Mouse (Mus musculus): ENCODE data around the gene Tcn2. TPM values are rescaled to one million over a fixed set of nuclear protein-coding genes. Genes with fewer than 3 reads are reported as not detected.

Gene Tcn2
- total and polyA plus RNA-seq, 3 experiments = 1.3 to 8.6 (median 2.5) TPM

DNA sequence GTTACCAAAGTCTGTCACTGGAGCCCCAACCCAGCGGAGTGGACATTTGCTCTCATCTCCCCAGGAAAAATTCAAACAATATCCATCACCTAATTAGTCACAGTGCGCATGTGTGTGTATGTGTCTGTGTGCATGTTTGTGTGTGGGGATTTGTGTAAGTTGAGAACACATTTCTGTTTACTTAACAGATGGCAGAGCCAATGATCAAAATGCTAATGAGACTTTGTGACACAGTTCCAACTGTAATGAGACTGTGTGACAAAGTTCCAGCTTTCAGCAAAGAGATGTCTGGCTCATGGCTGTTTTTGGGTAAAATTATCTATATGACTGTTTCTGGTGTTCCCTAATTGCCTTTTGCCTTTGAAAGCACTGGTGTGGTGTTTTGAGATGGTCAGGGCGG is 4.4 kb upstream of the Tcn2 start:
- Histone ChIP-seq H3K9me3 (replicated peaks; ENCODE audit: low read length) (no peaks in the 10 kb centered on the region), H3K36me3 (replicated peaks in 1 of 2; ENCODE audit: control insufficient read depth in 1 of 2, insufficient read depth in 1 of 2, low read length in 1 of 2) (no peaks in the 10 kb centered on the region), H3K79me2 (replicated peaks; ENCODE audit: control insufficient read depth, extremely low read depth, insufficient read depth, poor library complexity, severe bottlenecking) (no peaks in the 10 kb centered on the region), H3K4me1 (ENCODE audit: control insufficient read depth in 1 of 2, insufficient read depth in 2 of 2) (peaks cover 2 to 6% of the 10 kb centered on the region in 2 experiments; a peak in 2 of 4 replicates), H3K4me3 (replicated peaks in 1 of 3; ENCODE audit: low read depth in 2 of 3, low read length in 2 of 3, poor library complexity in 1 of 3) (no peak overlapping the region), H3K9ac (ENCODE audit: insufficient read depth, low read depth) (no peak overlapping the region), H3K27me3 (replicated peaks) (peaks cover 77% of the 10 kb centered on the region), H3K27ac (ENCODE audit: insufficient read depth, low read depth) (no peak overlapping the region), H3K4me2 (ENCODE audit: insufficient read depth, low read depth, poor library complexity, severe bottlenecking) (no peak overlapping the region)
- dilution Hi-C loops (cut with MboI; ENCODE audit: extremely low pct_ligation_motif_present, extremely low pct_unique_long_range_greater_than_20kb, low sequenced_read_pairs) = no loop called here
- TF ChIP-seq NELFE (IDR thresholded peaks at IDR 0.05; ENCODE audit: low read depth, low read length) = no peak
- TF ChIP-seq MAX (IDR thresholded peaks at IDR 0.05; ENCODE audit: low read length) = no peak
- no peak for TF ChIP-seq MEF2A (IDR thresholded peaks at IDR 0.05; ENCODE audit: borderline replicate concordance, low read depth, low read length)
- TF ChIP-seq GABPA (IDR thresholded peaks at IDR 0.05; ENCODE audit: insufficient replicate concordance, low read depth, low read length) = no peak
- DNase-seq (ENCODE audit: extremely low read depth) = no peak
- in situ Hi-C loops (cut with MboI; ENCODE audit: low pct_ligation_motif_present, low pct_unique_long_range_greater_than_20kb, low sequenced_read_pairs) = no loop called here

DNA sequence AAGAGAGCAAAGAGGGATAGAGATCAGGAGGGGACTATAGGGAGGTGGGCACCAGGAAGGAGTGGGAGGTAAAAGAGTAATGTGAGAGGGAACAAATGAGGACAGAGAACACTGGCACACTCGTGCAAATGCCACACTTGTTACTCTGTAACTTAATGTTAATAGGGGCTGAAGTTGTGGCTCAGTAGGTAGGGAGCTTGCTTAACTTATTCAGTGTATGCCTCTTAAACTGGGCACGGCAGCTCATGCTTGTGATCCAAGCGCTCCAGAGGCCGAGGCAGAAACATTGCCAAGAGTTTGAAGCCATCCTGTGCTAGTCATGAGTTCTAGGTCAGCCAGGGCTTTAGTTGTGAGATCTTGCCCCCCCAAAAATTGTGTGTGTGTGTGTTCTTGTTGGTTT is 3.2 kb upstream of the Tcn2 start:
- Histone ChIP-seq H3K27me3 (replicated peaks) (peaks cover 84% of the 10 kb centered on the region), H3K36me3 (replicated peaks in 1 of 2; ENCODE audit: control insufficient read depth in 1 of 2, insufficient read depth in 1 of 2, low read length in 1 of 2) (no peaks in the 10 kb centered on the region), H3K4me1 (ENCODE audit: control insufficient read depth in 1 of 2, insufficient read depth in 2 of 2) (peaks cover 2 to 7% of the 10 kb centered on the region in 2 experiments; a peak in 2 of 4 replicates), H3K27ac (ENCODE audit: insufficient read depth, low read depth) (no peak overlapping the region), H3K9me3 (replicated peaks; ENCODE audit: low read length) (no peaks in the 10 kb centered on the region), H3K79me2 (replicated peaks; ENCODE audit: control insufficient read depth, extremely low read depth, insufficient read depth, poor library complexity, severe bottlenecking) (no peaks in the 10 kb centered on the region), H3K4me3 (replicated peaks in 1 of 3; ENCODE audit: low read depth in 2 of 3, low read length in 2 of 3, poor library complexity in 1 of 3) (no peak overlapping the region), H3K9ac (ENCODE audit: insufficient read depth, low read depth) (no peak overlapping the region), H3K4me2 (ENCODE audit: insufficient read depth, low read depth, poor library complexity, severe bottlenecking) (no peak overlapping the region)
- no peak for TF ChIP-seq ELF1 (IDR thresholded peaks at IDR 0.05; ENCODE audit: low read depth, low read length)
- no peak for TF ChIP-seq RCOR1 (conservative IDR thresholded peaks at IDR 0.05; ENCODE audit: low read depth, low read length)
- TF ChIP-seq KAT2A (IDR thresholded peaks at IDR 0.05; ENCODE audit: insufficient replicate concordance, low read length) = no peak
- TF ChIP-seq CTCF (conservative IDR thresholded peaks at IDR 0.05 in 1 of 2, IDR thresholded peaks at IDR 0.05 in 1 of 2; ENCODE audit: low read depth in 2 of 2, low read length in 2 of 2) = no peak
- TF ChIP-seq MAZ (IDR thresholded peaks at IDR 0.05; ENCODE audit: low read depth, low read length) = no peak
- TF ChIP-seq MAX (IDR thresholded peaks at IDR 0.05; ENCODE audit: low read length) = no peak
- TF ChIP-seq PAX5 (IDR thresholded peaks at IDR 0.05; ENCODE audit: low read length) = no peak
- no peak for TF ChIP-seq USF1 (IDR thresholded peaks at IDR 0.05; ENCODE audit: low read depth, low read length)
- TF ChIP-seq EP300 (IDR thresholded peaks at IDR 0.05; ENCODE audit: low read length) = no peak
- TF ChIP-seq MEF2A (IDR thresholded peaks at IDR 0.05; ENCODE audit: borderline replicate concordance, low read depth, low read length) = no peak
- dilution Hi-C loops (cut with MboI; ENCODE audit: extremely low pct_ligation_motif_present, extremely low pct_unique_long_range_greater_than_20kb, low sequenced_read_pairs) (no loop called here), in situ Hi-C loops (cut with MboI; ENCODE audit: low pct_ligation_motif_present, low pct_unique_long_range_greater_than_20kb, low sequenced_read_pairs) (no loop called here)
- no peak for DNase-seq (ENCODE audit: extremely low read depth)

DNA sequence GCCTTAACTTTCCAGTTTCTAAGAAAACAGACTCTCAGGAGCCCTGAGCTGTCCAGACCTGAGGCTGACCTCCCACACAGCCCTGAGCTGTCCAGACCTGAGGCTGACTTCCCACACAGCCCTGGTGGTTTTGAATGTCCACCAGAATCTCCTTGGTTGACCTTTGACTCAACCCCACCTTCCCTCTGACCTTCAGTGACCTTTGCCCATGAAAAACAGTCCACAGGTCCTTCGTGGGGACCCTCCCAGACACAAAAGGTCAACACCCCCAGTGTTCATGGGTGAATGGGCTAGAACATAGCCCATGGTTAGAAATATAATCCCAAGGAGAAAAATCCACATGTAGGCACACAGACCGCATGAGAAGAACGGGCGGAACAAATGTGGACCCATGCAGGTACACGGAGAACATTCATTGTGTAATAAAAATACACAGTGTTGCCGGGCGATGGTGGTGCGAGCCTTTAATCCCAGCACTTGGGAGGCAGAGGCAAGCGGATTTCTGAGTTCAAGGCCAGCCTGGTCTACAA is 1.9 kb upstream of the Tcn2 start:
- no peak for DNase-seq (ENCODE audit: extremely low read depth)
- Histone ChIP-seq H3K36me3 (replicated peaks in 1 of 2; ENCODE audit: control insufficient read depth in 1 of 2, insufficient read depth in 1 of 2, low read length in 1 of 2) (no peaks in the 10 kb centered on the region), H3K27ac (ENCODE audit: insufficient read depth, low read depth) (no peak overlapping the region), H3K79me2 (replicated peaks; ENCODE audit: control insufficient read depth, extremely low read depth, insufficient read depth, poor library complexity, severe bottlenecking) (no peaks in the 10 kb centered on the region), H3K27me3 (replicated peaks) (peaks cover 83% of the 10 kb centered on the region), H3K4me2 (ENCODE audit: insufficient read depth, low read depth, poor library complexity, severe bottlenecking) (no peak overlapping the region), H3K9me3 (replicated peaks; ENCODE audit: low read length) (no peaks in the 10 kb centered on the region), H3K4me3 (replicated peaks in 1 of 3; ENCODE audit: low read depth in 2 of 3, low read length in 2 of 3, poor library complexity in 1 of 3) (no peak overlapping the region), H3K9ac (ENCODE audit: insufficient read depth, low read depth) (no peak overlapping the region), H3K4me1 (ENCODE audit: control insufficient read depth in 1 of 2, insufficient read depth in 2 of 2) (peaks cover 2 to 7% of the 10 kb centered on the region in 2 experiments; a peak in 2 of 4 replicates)
- in situ Hi-C loops (cut with MboI; ENCODE audit: low pct_ligation_motif_present, low pct_unique_long_range_greater_than_20kb, low sequenced_read_pairs) = no loop called here
- dilution Hi-C loops (cut with MboI; ENCODE audit: extremely low pct_ligation_motif_present, extremely low pct_unique_long_range_greater_than_20kb, low sequenced_read_pairs) = no loop called here
- no peak for TF ChIP-seq RCOR1 (conservative IDR thresholded peaks at IDR 0.05; ENCODE audit: low read depth, low read length)
- no peak for TF ChIP-seq ZKSCAN1 (IDR thresholded peaks at IDR 0.05; ENCODE audit: borderline replicate concordance, low read depth, low read length)
- TF ChIP-seq USF2 (conservative IDR thresholded peaks at IDR 0.05; ENCODE audit: low read depth, low read length) = no peak
- no peak for TF ChIP-seq JUN (IDR thresholded peaks at IDR 0.05; ENCODE audit: insufficient read depth, low read depth, low read length)
- no peak for TF ChIP-seq GABPA (IDR thresholded peaks at IDR 0.05; ENCODE audit: insufficient replicate concordance, low read depth, low read length)
- no peak for TF ChIP-seq ZNF384 (IDR thresholded peaks at IDR 0.05; ENCODE audit: low read depth, low read length)
- no peak for TF ChIP-seq ZMIZ1 (IDR thresholded peaks at IDR 0.05; ENCODE audit: low read depth, low read length)
- TF ChIP-seq ELF1 (IDR thresholded peaks at IDR 0.05; ENCODE audit: low read depth, low read length) = no peak
- no peak for TF ChIP-seq HCFC1 (IDR thresholded peaks at IDR 0.05; ENCODE audit: low read depth, low read length)
- no peak for TF ChIP-seq MAX (IDR thresholded peaks at IDR 0.05; ENCODE audit: low read length)
- TF ChIP-seq NRF1 (IDR thresholded peaks at IDR 0.05; ENCODE audit: low read depth, low read length) = no peak

All from CH12.LX (cell line).